Mouse (Mus musculus): ENCODE measurements around the gene Sumf1. TPM values are rescaled to one million over a fixed set of nuclear protein-coding genes. Genes with fewer than 3 reads are reported as not detected.

Gene Sumf1
- total RNA-seq, 2 experiments from 2014 or later, result 10.4 to 12.4 TPM

Other genes starting within 250 kb of the Sumf1 start
- gene Setmar, start 120.5 kb downstream of the Sumf1 start, total RNA-seq (2021), result 1 to 10 TPM; 5.0 to 6.4 TPM
- 10 to 100 TPM; 66.3 to 72.4 TPM for gene Itpr1, start 27.5 kb upstream of the Sumf1 start, total RNA-seq (2021)

Measured in left cerebral cortex, postnatal 4 days (tissue).